Mouse (Mus musculus) stomach, postnatal 0 days (tissue): Measurements from ENCODE around the gene Dusp10.

Source experiments
- CTCF ChIP-seq: IDR thresholded peaks from 2 replicates; pipeline ENCODE4 v1.5.1; 2016; ENCODE audit warnings: antibody characterized with exemption, low read depth, mild to moderate bottlenecking, moderate library complexity
- EP300 ChIP-seq: optimal IDR thresholded peaks from 2 replicates; pipeline ENCODE3; 2016; ENCODE audit warnings: antibody characterized with exemption

- TF ChIP-seq CTCF (no peak), EP300 (no peak)
Observed at GRCm38 (mm10) chr1:184082661-184083060, 69.6 kb downstream of the Dusp10 start.
